Mouse (Mus musculus) MEL (cell line): ENCODE data around the gene Kctd6.

Source experiments
- BHLHE40 ChIP-seq: IDR thresholded peaks from 2 replicates; pipeline ENCODE4 v1.6.1; 2012; ENCODE audit warnings: low read depth, mild to moderate bottlenecking, inconsistent platforms, low read length, improper control_type of control experiment, borderline replicate concordance
- CTCF ChIP-seq, 3 experiments: IDR thresholded peaks in 2 of 3; conservative IDR thresholded peaks in 1 of 3; 2 replicates each; pipeline ENCODE4 v1.5.1; 2011 to 2012; ENCODE audit warnings: low read length in 3 of 3, low read depth in 2 of 3, mild to moderate bottlenecking in 2 of 3, improper control_type of control experiment in 1 of 3, inconsistent platforms in 1 of 3, mixed read lengths in 1 of 3, moderate library complexity in 1 of 3; ENCODE audit not compliant: control insufficient read depth in 1 of 3, insufficient read depth in 1 of 3, poor library complexity in 1 of 3, severe bottlenecking in 1 of 3
- ELF1 ChIP-seq: IDR thresholded peaks from 2 replicates; pipeline ENCODE4 v1.6.1; 2014; ENCODE audit warnings: low read depth, mild to moderate bottlenecking, inconsistent platforms, low read length, improper control_type of control experiment, moderate library complexity
- MAX ChIP-seq: IDR thresholded peaks from 2 replicates; pipeline ENCODE4 v1.6.1; 2011; ENCODE audit warnings: low read length, improper control_type of control experiment
- MXI1 ChIP-seq: IDR thresholded peaks from 2 replicates; pipeline ENCODE4 v1.6.1; 2011; ENCODE audit warnings: mild to moderate bottlenecking, low read depth, low read length, improper control_type of control experiment
- POLR2A ChIP-seq, 2 experiments: IDR thresholded peaks; 2 replicates each; pipeline ENCODE4 v1.6.1; 2011 to 2012; ENCODE audit warnings: low read length in 2 of 2, mild to moderate bottlenecking in 2 of 2, control low read depth in 1 of 2, improper control_type of control experiment in 1 of 2, low read depth in 1 of 2, moderate library complexity in 1 of 2; ENCODE audit not compliant: control insufficient read depth in 1 of 2, insufficient read depth in 1 of 2, poor library complexity in 1 of 2
- TAL1 ChIP-seq: IDR thresholded peaks from 2 replicates; pipeline ENCODE4 v1.6.1; 2012; ENCODE audit warnings: mild to moderate bottlenecking, inconsistent platforms, low read length, moderate library complexity, mixed read lengths
- TBP ChIP-seq: IDR thresholded peaks from 2 replicates; pipeline ENCODE4 v1.8.0; 2011; ENCODE audit warnings: low read depth, low read length, improper control_type of control experiment
- USF1 ChIP-seq: IDR thresholded peaks from 2 replicates; pipeline ENCODE4 v1.6.1; 2014; ENCODE audit warnings: low read depth, mild to moderate bottlenecking, inconsistent platforms, low read length, improper control_type of control experiment, moderate library complexity

- TF ChIP-seq CTCF (IDR thresholded peaks at IDR 0.05 in 2 of 3, conservative IDR thresholded peaks at IDR 0.05 in 1 of 3; ENCODE audit: control insufficient read depth in 1 of 3, insufficient read depth in 1 of 3, low read depth in 2 of 3, low read length in 3 of 3, poor library complexity in 1 of 3, severe bottlenecking in 1 of 3) (no peak), TAL1 (no peak), BHLHE40 (no peak), TBP (no peak), MXI1 (no peak), POLR2A (IDR thresholded peaks at IDR 0.05; ENCODE audit: control insufficient read depth in 1 of 2, insufficient read depth in 1 of 2, low read depth in 1 of 2, low read length in 2 of 2, poor library complexity in 1 of 2) (no peak), MAX (no peak), USF1 (no peak), ELF1 (no peak)
These were observed 42.1 kb downstream of the Kctd6 start for GRCm38 (mm10) chr14:8256072-8256471.
